Mouse (Mus musculus) bone marrow macrophage, adult 2 months (primary cell): ENCODE measurements around the gene Pnpla3.

Experiments used
- CTCF ChIP-seq: IDR thresholded peaks from 2 replicates; pipeline ENCODE4 v1.5.1; 2012; ENCODE audit warnings: low read depth, mild to moderate bottlenecking, low read length, moderate library complexity
- POLR2A ChIP-seq: IDR thresholded peaks from 2 replicates; pipeline ENCODE4 v1.6.1; 2012; ENCODE audit warnings: mild to moderate bottlenecking, low read depth, low read length, borderline replicate concordance

GRCm38 (mm10) chr15:84232609-84233008 lies 65.0 kb downstream of the Pnpla3 start:
- no peak for TF ChIP-seq POLR2A
- TF ChIP-seq CTCF = no peak
